Mouse (Mus musculus): ENCODE results near the gene Cd160. TPM values are rescaled to one million over a fixed set of nuclear protein-coding genes. Genes with fewer than 3 reads are reported as not detected.

The Cd160 gene
- polyA plus RNA-seq, 1 experiment: not detected

DNA sequence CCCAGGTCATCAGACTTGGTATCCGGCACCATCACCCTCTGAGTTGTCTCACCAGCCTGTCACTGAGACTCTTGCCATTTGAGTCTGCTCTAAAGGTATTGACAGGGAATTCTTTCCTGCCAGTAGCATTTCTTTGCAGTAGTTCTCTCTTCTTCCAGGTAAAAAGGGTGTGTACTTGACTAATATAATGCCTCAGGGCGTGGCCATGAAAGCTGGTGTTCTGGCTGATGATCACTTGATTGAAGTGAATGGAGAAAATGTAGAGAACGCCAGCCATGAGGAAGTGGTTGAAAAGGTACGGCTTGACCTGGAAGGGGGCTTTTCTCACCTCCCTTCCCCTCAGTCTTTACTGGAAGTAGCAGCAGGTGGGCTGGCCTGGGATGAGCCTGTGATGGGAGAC is 25.2 kb upstream of the Cd160 start:
- no peak for TF ChIP-seq CTCF (IDR thresholded peaks at IDR 0.05; ENCODE audit: low read depth, low read length)
- no peak for TF ChIP-seq POLR2A (IDR thresholded peaks at IDR 0.05; ENCODE audit: borderline replicate concordance, low read depth, low read length)
- no peaks in the 10 kb centered on the region for H3K4me1 ChIP-seq (ENCODE audit: control insufficient read depth, insufficient read depth, low read length)
- H3K27ac ChIP-seq (ENCODE audit: insufficient read depth, low read depth, low read length): no peak overlapping the region
- H3K4me3 ChIP-seq (ENCODE audit: insufficient read depth, low read length): no peak overlapping the region

- Histone ChIP-seq H3K27ac (ENCODE audit: insufficient read depth, low read depth, low read length) (no peak overlapping the region), H3K4me3 (ENCODE audit: insufficient read depth, low read length) (no peak overlapping the region), H3K4me1 (ENCODE audit: control insufficient read depth, insufficient read depth, low read length) (no peaks in the 10 kb centered on the region)
- no peak for TF ChIP-seq POLR2A (IDR thresholded peaks at IDR 0.05; ENCODE audit: borderline replicate concordance, low read depth, low read length)
- TF ChIP-seq CTCF (IDR thresholded peaks at IDR 0.05; ENCODE audit: low read depth, low read length): no peak
Measured at GRCm38 (mm10) chr3:96852561-96852960, 23.4 kb upstream of the Cd160 start.

- no peak for TF ChIP-seq CTCF (IDR thresholded peaks at IDR 0.05; ENCODE audit: low read depth, low read length)
- no peak for TF ChIP-seq POLR2A (IDR thresholded peaks at IDR 0.05; ENCODE audit: borderline replicate concordance, low read depth, low read length)
- Histone ChIP-seq H3K4me3 (ENCODE audit: insufficient read depth, low read length) (no peak overlapping the region), H3K4me1 (ENCODE audit: control insufficient read depth, insufficient read depth, low read length) (no peaks in the 10 kb centered on the region), H3K27ac (ENCODE audit: insufficient read depth, low read depth, low read length) (no peak overlapping the region)
Measured at GRCm38 (mm10) chr3:96849168-96849727, 20.1 kb upstream of the Cd160 start.

DNA sequence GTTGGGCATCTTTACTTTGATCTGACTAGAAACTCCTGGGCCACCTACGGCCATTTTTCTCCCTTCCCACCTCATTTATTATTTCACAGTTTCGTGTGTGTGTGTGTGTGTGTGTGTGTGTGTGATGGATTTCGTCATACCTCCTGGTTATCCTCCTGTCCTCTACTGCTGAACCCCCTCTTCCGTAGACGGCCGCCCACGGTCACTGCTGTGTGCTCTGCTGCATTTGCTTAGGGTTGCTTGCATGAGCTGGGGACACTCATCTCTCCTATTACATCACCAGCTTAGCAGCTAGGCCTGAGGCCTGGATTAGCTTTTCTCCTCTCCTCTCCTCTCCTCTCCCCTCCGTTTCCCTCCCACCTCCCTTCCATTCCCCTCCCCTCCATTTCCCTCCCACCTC is 19.3 kb upstream of the Cd160 start:
- no peak overlapping the region for H3K4me3 ChIP-seq (ENCODE audit: insufficient read depth, low read length)
- no peaks in the 10 kb centered on the region for H3K4me1 ChIP-seq (ENCODE audit: control insufficient read depth, insufficient read depth, low read length)
- H3K27ac ChIP-seq (ENCODE audit: insufficient read depth, low read depth, low read length): no peak overlapping the region
- TF ChIP-seq CTCF (IDR thresholded peaks at IDR 0.05; ENCODE audit: low read depth, low read length) (no peak), POLR2A (IDR thresholded peaks at IDR 0.05; ENCODE audit: borderline replicate concordance, low read depth, low read length) (no peak)

DNA sequence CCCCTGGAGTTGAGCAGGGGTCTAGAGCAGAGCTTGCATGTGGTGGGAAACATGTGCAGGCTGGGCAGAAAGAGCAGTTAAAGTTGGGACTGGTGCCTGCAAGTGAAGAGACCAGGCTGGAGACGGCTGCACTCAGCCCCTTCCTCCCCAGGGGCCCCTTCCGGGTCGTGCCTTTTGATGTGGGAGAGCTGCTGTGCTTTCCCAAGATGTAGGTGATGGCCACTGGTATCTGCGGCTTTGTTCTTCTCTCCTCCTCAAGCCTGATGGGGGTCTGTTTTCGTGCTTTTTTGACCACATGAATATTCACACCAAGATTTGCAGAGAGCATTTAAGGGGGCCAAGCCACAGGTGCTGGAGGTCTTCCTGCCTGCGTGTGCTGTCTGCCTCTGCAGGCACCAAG is 18.5 kb upstream of the Cd160 start:
- TF ChIP-seq POLR2A (IDR thresholded peaks at IDR 0.05; ENCODE audit: borderline replicate concordance, low read depth, low read length): no peak
- TF ChIP-seq CTCF (IDR thresholded peaks at IDR 0.05; ENCODE audit: low read depth, low read length): no peak
- Histone ChIP-seq H3K27ac (ENCODE audit: insufficient read depth, low read depth, low read length) (no peak overlapping the region), H3K4me3 (ENCODE audit: insufficient read depth, low read length) (no peak overlapping the region), H3K4me1 (ENCODE audit: control insufficient read depth, insufficient read depth, low read length) (no peaks in the 10 kb centered on the region)

DNA sequence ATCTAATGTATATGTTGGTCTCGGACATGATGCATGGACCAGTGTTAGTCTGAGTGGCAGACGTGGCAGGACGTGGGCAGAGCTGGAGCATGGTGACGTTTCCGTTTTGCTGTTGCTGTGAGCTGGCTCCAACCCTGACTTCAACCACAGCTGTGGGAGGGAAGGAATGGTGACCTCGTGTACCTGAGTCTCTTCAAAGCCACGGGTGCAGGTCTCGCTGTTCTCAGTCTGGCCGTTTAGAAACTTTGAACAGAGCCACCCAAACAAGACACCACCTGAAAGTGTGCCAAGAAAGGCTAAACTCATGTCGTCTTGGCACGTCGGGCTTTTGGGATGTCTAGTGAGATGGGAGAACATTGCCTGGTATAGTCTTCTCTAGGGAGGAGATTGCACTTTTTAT is 17.8 kb upstream of the Cd160 start:
- H3K4me3 ChIP-seq (ENCODE audit: insufficient read depth, low read length): no peak overlapping the region
- H3K27ac ChIP-seq (ENCODE audit: insufficient read depth, low read depth, low read length): no peak overlapping the region
- TF ChIP-seq POLR2A (IDR thresholded peaks at IDR 0.05; ENCODE audit: borderline replicate concordance, low read depth, low read length): no peak
- no peaks in the 10 kb centered on the region for H3K4me1 ChIP-seq (ENCODE audit: control insufficient read depth, insufficient read depth, low read length)

- Histone ChIP-seq H3K27ac (ENCODE audit: insufficient read depth, low read depth, low read length) (no peak overlapping the region), H3K4me1 (ENCODE audit: control insufficient read depth, insufficient read depth, low read length) (no peaks in the 10 kb centered on the region), H3K4me3 (ENCODE audit: insufficient read depth, low read length) (no peak overlapping the region)
- TF ChIP-seq CTCF (IDR thresholded peaks at IDR 0.05; ENCODE audit: low read depth, low read length) (no peak), POLR2A (IDR thresholded peaks at IDR 0.05; ENCODE audit: borderline replicate concordance, low read depth, low read length) (no peak)
Measured at GRCm38 (mm10) chr3:96845806-96846205, 16.7 kb upstream of the Cd160 start.

- no peak overlapping the region for H3K27ac ChIP-seq (ENCODE audit: insufficient read depth, low read depth, low read length)
- TF ChIP-seq POLR2A (IDR thresholded peaks at IDR 0.05; ENCODE audit: borderline replicate concordance, low read depth, low read length) (no peak), CTCF (IDR thresholded peaks at IDR 0.05; ENCODE audit: low read depth, low read length) (no peak)
- no peaks in the 10 kb centered on the region for H3K4me1 ChIP-seq (ENCODE audit: control insufficient read depth, insufficient read depth, low read length)
- H3K4me3 ChIP-seq (ENCODE audit: insufficient read depth, low read length): no peak overlapping the region
Measured at GRCm38 (mm10) chr3:96845191-96845590, 16.0 kb upstream of the Cd160 start.

- H3K27ac ChIP-seq (ENCODE audit: insufficient read depth, low read depth, low read length): no peak overlapping the region
- TF ChIP-seq POLR2A (IDR thresholded peaks at IDR 0.05; ENCODE audit: borderline replicate concordance, low read depth, low read length) (no peak), CTCF (IDR thresholded peaks at IDR 0.05; ENCODE audit: low read depth, low read length) (no peak)
- H3K4me1 ChIP-seq (ENCODE audit: control insufficient read depth, insufficient read depth, low read length): peaks cover 7% of the 10 kb centered on the region
- no peak overlapping the region for H3K4me3 ChIP-seq (ENCODE audit: insufficient read depth, low read length)
Measured at GRCm38 (mm10) chr3:96838996-96839645, 10.0 kb upstream of the Cd160 start.

DNA sequence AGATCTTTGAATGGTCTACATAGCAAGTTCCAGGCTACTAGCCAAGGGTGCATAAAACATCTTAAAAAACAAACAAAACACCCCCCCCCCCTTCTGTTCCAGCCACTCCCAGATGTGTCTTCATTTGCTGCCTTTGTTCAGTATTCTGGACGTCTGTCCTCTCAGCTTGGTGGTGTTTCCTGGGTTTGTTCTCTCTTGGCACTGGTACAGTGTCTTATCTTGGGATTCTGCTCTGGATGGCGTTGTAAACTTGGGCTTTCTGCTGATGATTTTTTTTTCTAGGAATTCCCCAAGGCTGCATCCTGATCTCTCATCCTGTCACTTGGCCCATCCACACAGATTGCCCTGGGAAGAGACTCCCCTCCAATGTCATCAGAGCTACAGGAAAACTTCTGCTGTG is 7.3 kb upstream of the Cd160 start:
- H3K4me3 ChIP-seq (ENCODE audit: insufficient read depth, low read length): no peak overlapping the region
- no peak overlapping the region for H3K27ac ChIP-seq (ENCODE audit: insufficient read depth, low read depth, low read length)
- no peak for TF ChIP-seq CTCF (IDR thresholded peaks at IDR 0.05; ENCODE audit: low read depth, low read length)
- TF ChIP-seq POLR2A (IDR thresholded peaks at IDR 0.05; ENCODE audit: borderline replicate concordance, low read depth, low read length): no peak
- H3K4me1 ChIP-seq (ENCODE audit: control insufficient read depth, insufficient read depth, low read length): peaks cover 7% of the 10 kb centered on the region
